Mouse (Mus musculus): ENCODE results near the gene Rdh8. TPM values are rescaled to one million over a fixed set of nuclear protein-coding genes. Genes with fewer than 3 reads are reported as not detected.
A peak's percentile ranks its signal among the peaks of the same experiment; 100 is the strongest.

Gene Rdh8
- polyA plus RNA-seq, 1 experiment from 2014 or later = not detected

DNA sequence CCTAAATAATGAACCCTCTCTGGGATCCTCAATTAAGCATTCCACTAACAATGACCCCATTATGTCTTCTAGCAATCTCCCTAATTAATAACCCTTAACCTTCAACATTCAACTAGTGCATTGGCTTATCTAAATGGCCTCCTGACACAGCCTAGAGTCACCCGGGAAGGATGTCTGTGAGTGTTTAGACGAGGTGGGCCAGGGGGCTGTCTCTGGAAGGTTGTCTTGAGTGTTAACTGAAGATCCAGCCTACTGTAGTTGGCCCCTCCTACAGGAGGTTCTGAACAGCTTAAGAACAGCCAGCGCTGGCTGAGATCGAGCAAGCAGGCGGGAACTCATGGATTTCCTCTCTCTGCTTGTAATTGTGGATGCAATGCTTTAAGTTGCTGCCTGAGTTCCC is 12.6 kb upstream of the Rdh8 start:
- DNase-seq (ENCODE audit: low spot score) = no peak
- Histone ChIP-seq H3K36me3 (ENCODE audit: control insufficient read depth, insufficient read depth, low read length) (no peaks in the 10 kb centered on the region), H3K4me2 (replicated peaks; ENCODE audit: low read depth, low read length) (no peak overlapping the region), H3K9ac (ENCODE audit: low read depth, low read length) (no peak overlapping the region), H3K27ac (ENCODE audit: low read depth, low read length) (no peak overlapping the region), H3K4me3 (ENCODE audit: low read depth, low read length) (no peak overlapping the region), H3K27me3 (ENCODE audit: control insufficient read depth, insufficient read depth, low read length) (no peaks in the 10 kb centered on the region), H3K9me3 (ENCODE audit: control insufficient read depth, low read length) (no peaks in the 10 kb centered on the region), H3K4me1 (replicated peaks; ENCODE audit: control insufficient read depth, insufficient read depth, low read length) (no peaks in the 10 kb centered on the region)
- WGBS = 68% methylated on average over 5 of the region's 5 CpGs
- no peak for ATAC-seq (ENCODE audit: low FRiP score)

DNA sequence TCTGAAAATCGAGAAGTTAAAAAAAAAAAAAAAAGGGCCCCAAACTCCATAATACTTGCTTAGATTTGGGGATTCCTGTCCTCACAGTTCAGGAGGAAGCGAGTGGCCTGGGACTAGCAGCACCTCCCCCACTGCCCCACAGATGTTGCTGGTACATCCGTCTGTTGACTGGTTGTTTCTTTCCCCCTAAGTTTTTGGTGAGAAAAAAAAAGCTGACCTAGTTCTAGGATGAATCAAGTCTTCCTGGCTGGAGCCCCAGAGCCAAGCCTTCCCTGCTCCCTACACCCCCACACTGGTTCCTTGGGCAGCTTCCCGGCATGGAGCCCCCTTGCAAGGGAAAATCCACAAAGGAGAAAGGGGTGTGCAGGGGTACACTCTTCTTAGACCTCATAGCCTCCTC is 8.0 kb upstream of the Rdh8 start:
- H3K9ac ChIP-seq (ENCODE audit: low read depth, low read length) = no peak overlapping the region
- no peaks in the 10 kb centered on the region for H3K36me3 ChIP-seq (ENCODE audit: control insufficient read depth, insufficient read depth, low read length)
- 65% methylated on average over 4 of the region's 4 CpGs for WGBS
- no peaks in the 10 kb centered on the region for H3K9me3 ChIP-seq (ENCODE audit: control insufficient read depth, low read length)
- H3K4me3 ChIP-seq (ENCODE audit: low read depth, low read length) = no peak overlapping the region
- 0 out of 2 replicates have a peak, but pooled peaks cover 2% of the 10 kb centered on the region for H3K27me3 ChIP-seq (ENCODE audit: control insufficient read depth, insufficient read depth, low read length)
- peaks cover 7% of the 10 kb centered on the region for H3K4me1 ChIP-seq (replicated peaks; ENCODE audit: control insufficient read depth, insufficient read depth, low read length)
- DNase-seq (ENCODE audit: low spot score) (no peak), ATAC-seq (ENCODE audit: low FRiP score) (no peak)
- no peak overlapping the region for H3K4me2 ChIP-seq (replicated peaks; ENCODE audit: low read depth, low read length)
- H3K27ac ChIP-seq (ENCODE audit: low read depth, low read length) = no peak overlapping the region

DNA sequence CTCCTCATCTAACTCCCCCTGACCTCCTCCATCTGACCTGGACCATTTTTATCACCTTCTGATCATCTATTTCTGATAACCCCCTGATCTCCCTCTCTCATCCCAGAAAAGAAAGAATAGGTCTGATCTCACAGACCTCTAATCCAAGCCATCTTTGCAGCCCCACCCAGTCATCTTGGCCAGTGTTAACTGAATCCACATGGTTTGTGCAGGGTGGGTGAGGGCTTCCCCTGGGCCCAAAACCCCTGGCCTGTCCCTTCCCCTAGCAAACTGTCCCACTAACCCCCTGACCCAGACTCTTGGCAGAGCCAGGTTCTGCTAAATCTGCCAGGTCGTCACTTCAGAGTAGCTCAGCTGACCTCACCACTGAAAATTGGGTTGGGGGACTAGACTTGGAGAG is 7.5 kb upstream of the Rdh8 start:
- Histone ChIP-seq H3K27me3 (ENCODE audit: control insufficient read depth, insufficient read depth, low read length) (0 out of 2 replicates have a peak, but pooled peaks cover 2% of the 10 kb centered on the region), H3K36me3 (ENCODE audit: control insufficient read depth, insufficient read depth, low read length) (no peaks in the 10 kb centered on the region), H3K4me1 (replicated peaks; ENCODE audit: control insufficient read depth, insufficient read depth, low read length) (peaks cover 7% of the 10 kb centered on the region), H3K9me3 (ENCODE audit: control insufficient read depth, low read length) (no peaks in the 10 kb centered on the region), H3K4me3 (ENCODE audit: low read depth, low read length) (no peak overlapping the region), H3K27ac (ENCODE audit: low read depth, low read length) (no peak overlapping the region), H3K4me2 (replicated peaks; ENCODE audit: low read depth, low read length) (no peak overlapping the region), H3K9ac (ENCODE audit: low read depth, low read length) (no peak overlapping the region)
- ATAC-seq (ENCODE audit: low FRiP score) (no peak), DNase-seq (ENCODE audit: low spot score) (no peak)
- WGBS = 71% methylated on average over 1 of the region's 1 CpGs

DNA sequence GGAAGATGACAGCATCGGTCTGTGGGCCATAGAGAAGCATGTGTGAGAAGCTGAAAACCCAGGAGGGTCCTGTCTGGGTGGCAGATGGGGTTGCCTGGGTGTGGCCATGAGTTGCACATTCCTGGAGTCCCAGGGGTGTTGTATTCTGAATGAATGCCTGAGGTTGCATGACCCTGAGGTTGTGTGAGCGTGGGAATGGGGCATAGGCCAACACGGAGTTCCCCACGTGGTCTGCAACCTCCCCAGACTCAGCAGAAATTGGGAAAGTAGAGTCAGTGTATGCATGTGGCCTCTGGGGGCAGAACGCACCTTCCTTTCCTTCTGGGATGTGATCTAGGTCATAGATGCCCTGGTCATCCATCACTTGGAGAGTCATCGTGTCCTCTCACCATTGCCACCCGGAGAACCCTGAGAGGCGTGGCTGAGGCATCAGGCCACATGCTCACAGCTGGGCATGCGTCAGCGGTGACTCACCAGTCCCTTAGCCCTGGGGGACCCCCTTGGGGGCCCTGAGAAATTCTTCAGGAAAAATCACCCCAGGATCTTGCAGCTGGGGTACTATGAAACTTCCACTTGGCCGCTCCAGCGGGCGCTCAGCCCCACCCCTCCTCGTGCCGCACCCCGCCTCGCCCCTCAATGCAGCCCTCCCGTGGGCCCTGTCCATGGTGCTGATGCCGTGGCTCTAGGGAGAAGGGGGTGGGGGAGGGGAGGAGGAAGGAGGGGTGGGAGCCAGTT is 5.6 kb upstream of the Rdh8 start:
- peak; percentile 63 for DNase-seq (ENCODE audit: low spot score)
- H3K36me3 ChIP-seq (ENCODE audit: control insufficient read depth, insufficient read depth, low read length) = no peaks in the 10 kb centered on the region
- H3K4me3 ChIP-seq (ENCODE audit: low read depth, low read length) = no peak overlapping the region
- peaks cover 7% of the 10 kb centered on the region for H3K4me1 ChIP-seq (replicated peaks; ENCODE audit: control insufficient read depth, insufficient read depth, low read length)
- no peaks in the 10 kb centered on the region for H3K9me3 ChIP-seq (ENCODE audit: control insufficient read depth, low read length)
- WGBS = 12% methylated on average over 19 of the region's 19 CpGs
- H3K9ac ChIP-seq (ENCODE audit: low read depth, low read length) = no peak overlapping the region
- H3K4me2 ChIP-seq (replicated peaks; ENCODE audit: low read depth, low read length) = no peak overlapping the region
- H3K27me3 ChIP-seq (ENCODE audit: control insufficient read depth, insufficient read depth, low read length) = 0 out of 2 replicates have a peak, but pooled peaks cover 2% of the 10 kb centered on the region
- peak; percentile 31 for ATAC-seq (ENCODE audit: low FRiP score)
- no peak overlapping the region for H3K27ac ChIP-seq (ENCODE audit: low read depth, low read length)

DNA sequence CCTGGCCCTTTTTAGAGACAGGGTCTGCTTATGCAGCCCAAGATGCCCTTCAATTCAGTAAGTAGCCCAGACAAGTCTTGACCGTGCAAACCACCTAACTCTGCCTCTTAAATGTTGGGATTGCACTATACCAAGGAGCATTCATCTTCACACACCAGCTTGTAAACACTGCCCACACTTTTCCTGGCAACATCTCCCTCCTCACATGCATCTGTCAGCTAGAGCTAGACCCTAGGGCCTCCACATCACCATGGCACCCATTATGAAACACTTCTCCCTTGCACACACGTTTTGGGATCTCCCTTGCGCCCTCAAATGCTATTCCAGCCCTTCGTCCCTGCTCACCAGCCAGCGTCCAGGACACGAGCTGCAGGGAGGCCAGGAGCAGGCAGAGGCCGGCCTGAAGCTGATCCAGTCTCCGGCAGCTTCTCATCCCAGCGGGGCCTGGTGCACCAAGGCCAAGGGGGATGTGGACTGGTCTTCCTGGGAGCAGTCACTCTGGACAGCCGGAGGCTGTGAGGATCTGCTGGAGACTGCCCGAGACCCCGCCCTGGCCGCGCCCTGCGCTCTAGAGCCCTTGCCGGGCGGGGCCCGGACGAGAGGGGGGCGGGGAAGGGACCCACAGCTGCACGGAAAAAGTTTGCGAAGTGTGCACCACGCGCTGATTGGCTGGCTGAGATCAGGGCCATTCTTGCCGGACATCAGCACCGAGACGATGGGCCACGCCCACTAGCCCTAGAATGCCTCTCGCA is 3.6 kb upstream of the Rdh8 start, which contains the start of gene Col5a3:
TSS of gene Col5a3 (minus strand) at position 547 of the 752 bp plus-strand sequence.
- peak within 1 kb of the TSS; percentile 58 for H3K4me2 ChIP-seq (replicated peaks; ENCODE audit: low read depth, low read length)
- 0 out of 2 replicates have a peak, but pooled peaks cover 2% of the 10 kb centered on the region for H3K27me3 ChIP-seq (ENCODE audit: control insufficient read depth, insufficient read depth, low read length)
- WGBS = 5% methylated on average over 29 of the region's 29 CpGs
- H3K36me3 ChIP-seq (ENCODE audit: control insufficient read depth, insufficient read depth, low read length) = no peaks in the 10 kb centered on the region
- ATAC-seq (ENCODE audit: low FRiP score) (peak; percentile 81), DNase-seq (ENCODE audit: low spot score) (peak; percentile 64)
- peak within 1 kb of the TSS; percentile 40; the same call in 1 of the 2 replicates for H3K9ac ChIP-seq (ENCODE audit: low read depth, low read length)
- H3K4me3 ChIP-seq (ENCODE audit: low read depth, low read length) = peak within 1 kb of the TSS; percentile 20
- peaks cover 7% of the 10 kb centered on the region for H3K4me1 ChIP-seq (replicated peaks; ENCODE audit: control insufficient read depth, insufficient read depth, low read length)
- no peaks in the 10 kb centered on the region for H3K9me3 ChIP-seq (ENCODE audit: control insufficient read depth, low read length)
- H3K27ac ChIP-seq (ENCODE audit: low read depth, low read length) = no peak within 1 kb of the TSS

DNA sequence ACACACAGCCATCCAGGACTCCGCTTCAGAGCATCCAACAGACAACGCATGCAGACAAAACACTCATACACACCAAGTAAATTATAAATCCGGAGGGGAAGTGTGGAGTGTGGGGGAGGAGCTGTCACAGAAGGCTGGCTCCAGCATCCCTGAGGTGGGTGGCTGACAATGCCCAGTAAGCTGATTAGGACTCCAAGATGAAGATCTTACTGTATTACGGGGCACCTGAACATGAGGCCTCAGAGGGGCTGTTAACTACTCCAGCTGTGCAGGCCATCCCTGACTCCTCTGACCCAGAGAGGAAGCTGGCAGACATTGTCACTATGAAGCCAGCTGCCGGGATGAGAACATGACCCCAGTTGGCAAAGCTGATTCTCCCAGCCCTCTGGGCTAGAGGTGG is 1.7 kb downstream of the Rdh8 start:
- no peaks in the 10 kb centered on the region for H3K4me1 ChIP-seq (replicated peaks; ENCODE audit: control insufficient read depth, insufficient read depth, low read length)
- no peak overlapping the region for H3K9ac ChIP-seq (ENCODE audit: low read depth, low read length)
- 87% methylated on average over 5 of the region's 5 CpGs for WGBS

DNA sequence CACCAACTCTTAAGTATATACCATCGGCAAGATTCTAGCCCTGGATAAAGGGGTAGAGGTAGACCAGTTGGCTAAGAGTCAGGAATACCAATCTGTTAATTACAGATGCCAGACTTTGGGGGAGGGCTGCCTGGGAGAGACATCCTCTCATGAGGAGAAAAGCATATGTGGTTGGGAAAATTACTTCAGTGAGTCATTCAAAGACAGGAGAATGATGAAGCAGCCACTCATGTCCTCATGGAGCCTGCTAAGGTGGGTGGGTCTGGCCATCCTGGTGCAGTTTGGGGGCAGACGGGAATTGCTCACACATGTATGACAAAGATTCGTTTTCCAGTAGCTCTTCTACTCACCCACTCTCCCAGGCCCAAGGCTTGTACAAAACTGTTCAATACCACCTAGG is 4.5 kb downstream of the Rdh8 start:
- no peaks in the 10 kb centered on the region for H3K36me3 ChIP-seq (ENCODE audit: control insufficient read depth, insufficient read depth, low read length)
- no peak overlapping the region for H3K4me2 ChIP-seq (replicated peaks; ENCODE audit: low read depth, low read length)
- H3K9ac ChIP-seq (ENCODE audit: low read depth, low read length) = no peak overlapping the region
- DNase-seq (ENCODE audit: low spot score) (no peak), ATAC-seq (ENCODE audit: low FRiP score) (no peak)
- no peak overlapping the region for H3K27ac ChIP-seq (ENCODE audit: low read depth, low read length)
- no peaks in the 10 kb centered on the region for H3K27me3 ChIP-seq (ENCODE audit: control insufficient read depth, insufficient read depth, low read length)
- H3K4me1 ChIP-seq (replicated peaks; ENCODE audit: control insufficient read depth, insufficient read depth, low read length) = no peaks in the 10 kb centered on the region
- H3K9me3 ChIP-seq (ENCODE audit: control insufficient read depth, low read length) = no peaks in the 10 kb centered on the region
- no peak overlapping the region for H3K4me3 ChIP-seq (ENCODE audit: low read depth, low read length)
- 84% methylated on average over 3 of the region's 3 CpGs for WGBS

More for the DNA sequence above, 1.7 kb downstream of the Rdh8 start:
- DNase-seq (ENCODE audit: low spot score) (no peak), ATAC-seq (ENCODE audit: low FRiP score) (no peak)
- Histone ChIP-seq H3K36me3 (ENCODE audit: control insufficient read depth, insufficient read depth, low read length) (no peaks in the 10 kb centered on the region), H3K27me3 (ENCODE audit: control insufficient read depth, insufficient read depth, low read length) (no peaks in the 10 kb centered on the region), H3K4me2 (replicated peaks; ENCODE audit: low read depth, low read length) (no peak overlapping the region), H3K4me3 (ENCODE audit: low read depth, low read length) (no peak overlapping the region), H3K27ac (ENCODE audit: low read depth, low read length) (no peak overlapping the region), H3K9me3 (ENCODE audit: control insufficient read depth, low read length) (no peaks in the 10 kb centered on the region)

DNA sequence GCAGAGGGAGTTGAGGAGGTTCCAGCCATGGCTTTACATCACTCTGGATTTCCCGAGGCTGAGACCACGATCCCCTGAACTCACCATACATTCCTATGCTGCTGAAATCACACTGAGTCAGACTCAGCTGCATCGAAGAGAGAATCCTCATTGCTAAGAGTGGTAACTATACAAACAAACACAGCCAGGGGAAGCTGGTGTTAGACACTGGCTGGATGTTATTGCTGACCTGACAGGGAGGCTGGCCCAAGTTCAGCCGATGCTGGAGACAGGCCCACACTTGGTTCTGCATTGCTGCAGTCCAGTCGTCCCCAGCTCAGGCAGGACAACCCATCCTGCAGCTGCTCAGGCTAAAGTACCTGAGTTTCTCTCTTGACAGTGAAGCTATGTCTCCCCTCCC is 7.5 kb downstream of the Rdh8 start:
- 77% methylated on average over 5 of the region's 5 CpGs for WGBS
- no peak for ATAC-seq (ENCODE audit: low FRiP score)

More for the DNA sequence above, 7.5 kb downstream of the Rdh8 start:
- Histone ChIP-seq H3K4me3 (ENCODE audit: low read depth, low read length) (no peak overlapping the region), H3K4me2 (replicated peaks; ENCODE audit: low read depth, low read length) (no peak overlapping the region), H3K9ac (ENCODE audit: low read depth, low read length) (no peak overlapping the region), H3K9me3 (ENCODE audit: control insufficient read depth, low read length) (no peaks in the 10 kb centered on the region), H3K4me1 (replicated peaks; ENCODE audit: control insufficient read depth, insufficient read depth, low read length) (no peaks in the 10 kb centered on the region), H3K36me3 (ENCODE audit: control insufficient read depth, insufficient read depth, low read length) (no peaks in the 10 kb centered on the region), H3K27me3 (ENCODE audit: control insufficient read depth, insufficient read depth, low read length) (no peaks in the 10 kb centered on the region), H3K27ac (ENCODE audit: low read depth, low read length) (no peak overlapping the region)
- no peak for DNase-seq (ENCODE audit: low spot score)
